Mouse (Mus musculus) stomach, postnatal 0 days (tissue): ENCODE results near the gene Mei1.

Experiments used
- CTCF ChIP-seq: IDR thresholded peaks from 2 replicates; pipeline ENCODE4 v1.5.1; 2016; ENCODE audit warnings: antibody characterized with exemption, low read depth, mild to moderate bottlenecking, moderate library complexity
- EP300 ChIP-seq: optimal IDR thresholded peaks from 2 replicates; pipeline ENCODE3; 2016; ENCODE audit warnings: antibody characterized with exemption

DNA sequence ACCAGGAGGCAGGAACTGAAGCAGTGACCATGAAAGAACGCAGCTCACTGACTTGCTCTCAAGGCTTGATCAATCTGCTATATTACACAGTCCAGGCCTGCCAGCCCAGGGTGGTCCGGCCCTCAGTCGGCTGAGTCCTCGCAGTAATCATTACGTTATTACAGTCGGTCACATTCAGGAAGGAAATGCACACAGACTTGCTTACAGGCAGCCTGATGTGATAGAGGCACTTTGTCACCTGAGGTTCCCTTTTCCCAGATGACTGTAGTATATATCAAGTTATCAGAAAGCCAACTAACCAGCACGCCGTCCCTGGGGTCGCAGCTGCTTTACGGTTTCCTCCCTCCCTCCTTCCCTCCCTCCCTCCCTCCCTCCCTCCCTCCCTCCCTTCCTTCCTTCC is 87.1 kb downstream of the Mei1 start:
- no peak for TF ChIP-seq CTCF
- TF ChIP-seq EP300, result no peak
